Mouse (Mus musculus): ENCODE measurements around the gene Rnf32.
A peak's percentile ranks its signal among the peaks of the same experiment; 100 is the strongest.

Rnf32 gene

GRCm38 (mm10) chr5:29195570-29196263 is at the start of gene Rnf32:
Gene Rnf32, plus strand, starts transcription at chr5:29195992.
- H3K36me3 ChIP-seq (ENCODE audit: control insufficient read depth, insufficient read depth, low read length, poor library complexity, severe bottlenecking), result no peaks in the 10 kb centered on the region
- peak; percentile 7 for DNase-seq (ENCODE audit: low read depth, low spot score)
- no peaks in the 10 kb centered on the region for H3K27me3 ChIP-seq (ENCODE audit: control insufficient read depth, insufficient read depth, low read length, poor library complexity, severe bottlenecking)

GRCm38 (mm10) chr5:29150146-29150545 is 45.6 kb upstream of the Rnf32 start:
- DNase-seq (ENCODE audit: low read depth, low spot score), result no peak
- no peaks in the 10 kb centered on the region for H3K36me3 ChIP-seq (ENCODE audit: control insufficient read depth, insufficient read depth, low read length, poor library complexity, severe bottlenecking)

GRCm38 (mm10) chr5:29159849-29160248 is 35.9 kb upstream of the Rnf32 start:
- Histone ChIP-seq H3K36me3 (ENCODE audit: control insufficient read depth, insufficient read depth, low read length, poor library complexity, severe bottlenecking) (no peaks in the 10 kb centered on the region), H3K27me3 (ENCODE audit: control insufficient read depth, insufficient read depth, low read length, poor library complexity, severe bottlenecking) (no peaks in the 10 kb centered on the region)
- DNase-seq (ENCODE audit: low read depth, low spot score), result no peak

More at GRCm38 (mm10) chr5:29150146-29150545, 45.6 kb upstream of the Rnf32 start:
- H3K27me3 ChIP-seq (ENCODE audit: control insufficient read depth, insufficient read depth, low read length, poor library complexity, severe bottlenecking), result no peaks in the 10 kb centered on the region

GRCm38 (mm10) chr5:29166947-29167346 is 28.8 kb upstream of the Rnf32 start:
- H3K36me3 ChIP-seq (ENCODE audit: control insufficient read depth, insufficient read depth, low read length, poor library complexity, severe bottlenecking), result no peaks in the 10 kb centered on the region
- DNase-seq (ENCODE audit: low read depth, low spot score), result no peak

GRCm38 (mm10) chr5:29170193-29170592 is 25.6 kb upstream of the Rnf32 start:
- no peak for DNase-seq (ENCODE audit: low read depth, low spot score)
- H3K27me3 ChIP-seq (ENCODE audit: control insufficient read depth, insufficient read depth, low read length, poor library complexity, severe bottlenecking), result no peaks in the 10 kb centered on the region
- H3K36me3 ChIP-seq (ENCODE audit: control insufficient read depth, insufficient read depth, low read length, poor library complexity, severe bottlenecking), result no peaks in the 10 kb centered on the region

More at GRCm38 (mm10) chr5:29166947-29167346, 28.8 kb upstream of the Rnf32 start:
- H3K27me3 ChIP-seq (ENCODE audit: control insufficient read depth, insufficient read depth, low read length, poor library complexity, severe bottlenecking), result no peaks in the 10 kb centered on the region

- Histone ChIP-seq H3K36me3 (ENCODE audit: control insufficient read depth, insufficient read depth, low read length, poor library complexity, severe bottlenecking) (no peaks in the 10 kb centered on the region), H3K27me3 (ENCODE audit: control insufficient read depth, insufficient read depth, low read length, poor library complexity, severe bottlenecking) (no peaks in the 10 kb centered on the region)
- no peak for DNase-seq (ENCODE audit: low read depth, low spot score)
Measured at GRCm38 (mm10) chr5:29171165-29171564, 24.6 kb upstream of the Rnf32 start.

GRCm38 (mm10) chr5:29186798-29187197 is 9.0 kb upstream of the Rnf32 start:
- Histone ChIP-seq H3K36me3 (ENCODE audit: control insufficient read depth, insufficient read depth, low read length, poor library complexity, severe bottlenecking) (no peaks in the 10 kb centered on the region), H3K27me3 (ENCODE audit: control insufficient read depth, insufficient read depth, low read length, poor library complexity, severe bottlenecking) (no peaks in the 10 kb centered on the region)
- no peak for DNase-seq (ENCODE audit: low read depth, low spot score)

GRCm38 (mm10) chr5:29195231-29195569 is 592 bp upstream of the Rnf32 start:
- Histone ChIP-seq H3K27me3 (ENCODE audit: control insufficient read depth, insufficient read depth, low read length, poor library complexity, severe bottlenecking) (no peaks in the 10 kb centered on the region), H3K36me3 (ENCODE audit: control insufficient read depth, insufficient read depth, low read length, poor library complexity, severe bottlenecking) (no peaks in the 10 kb centered on the region)
- no peak for DNase-seq (ENCODE audit: low read depth, low spot score)

GRCm38 (mm10) chr5:29196264-29196658 is 469 bp downstream of the Rnf32 start:
- Histone ChIP-seq H3K36me3 (ENCODE audit: control insufficient read depth, insufficient read depth, low read length, poor library complexity, severe bottlenecking) (no peaks in the 10 kb centered on the region), H3K27me3 (ENCODE audit: control insufficient read depth, insufficient read depth, low read length, poor library complexity, severe bottlenecking) (no peaks in the 10 kb centered on the region)
- DNase-seq (ENCODE audit: low read depth, low spot score), result no peak

GRCm38 (mm10) chr5:29197187-29197586 is 1.4 kb downstream of the Rnf32 start:
- Histone ChIP-seq H3K27me3 (ENCODE audit: control insufficient read depth, insufficient read depth, low read length, poor library complexity, severe bottlenecking) (no peaks in the 10 kb centered on the region), H3K36me3 (ENCODE audit: control insufficient read depth, insufficient read depth, low read length, poor library complexity, severe bottlenecking) (no peaks in the 10 kb centered on the region)
- DNase-seq (ENCODE audit: low read depth, low spot score), result no peak

- no peak for DNase-seq (ENCODE audit: low read depth, low spot score)
- Histone ChIP-seq H3K36me3 (ENCODE audit: control insufficient read depth, insufficient read depth, low read length, poor library complexity, severe bottlenecking) (no peaks in the 10 kb centered on the region), H3K27me3 (ENCODE audit: control insufficient read depth, insufficient read depth, low read length, poor library complexity, severe bottlenecking) (no peaks in the 10 kb centered on the region)
Measured at GRCm38 (mm10) chr5:29198960-29199488, 3.2 kb downstream of the Rnf32 start.

- DNase-seq (ENCODE audit: low read depth, low spot score), result no peak
- Histone ChIP-seq H3K36me3 (ENCODE audit: control insufficient read depth, insufficient read depth, low read length, poor library complexity, severe bottlenecking) (no peaks in the 10 kb centered on the region), H3K27me3 (ENCODE audit: control insufficient read depth, insufficient read depth, low read length, poor library complexity, severe bottlenecking) (no peaks in the 10 kb centered on the region)
Measured at GRCm38 (mm10) chr5:29199868-29200267, 4.1 kb downstream of the Rnf32 start.

GRCm38 (mm10) chr5:29205690-29206089 is 9.9 kb downstream of the Rnf32 start:
- Histone ChIP-seq H3K36me3 (ENCODE audit: control insufficient read depth, insufficient read depth, low read length, poor library complexity, severe bottlenecking) (no peaks in the 10 kb centered on the region), H3K27me3 (ENCODE audit: control insufficient read depth, insufficient read depth, low read length, poor library complexity, severe bottlenecking) (no peaks in the 10 kb centered on the region)
- no peak for DNase-seq (ENCODE audit: low read depth, low spot score)

GRCm38 (mm10) chr5:29211980-29212555 is 16.3 kb downstream of the Rnf32 start:
- Histone ChIP-seq H3K36me3 (ENCODE audit: control insufficient read depth, insufficient read depth, low read length, poor library complexity, severe bottlenecking) (no peaks in the 10 kb centered on the region), H3K27me3 (ENCODE audit: control insufficient read depth, insufficient read depth, low read length, poor library complexity, severe bottlenecking) (no peaks in the 10 kb centered on the region)
- DNase-seq (ENCODE audit: low read depth, low spot score), result no peak

GRCm38 (mm10) chr5:29217997-29218396 is 22.2 kb downstream of the Rnf32 start:
- Histone ChIP-seq H3K27me3 (ENCODE audit: control insufficient read depth, insufficient read depth, low read length, poor library complexity, severe bottlenecking) (no peaks in the 10 kb centered on the region), H3K36me3 (ENCODE audit: control insufficient read depth, insufficient read depth, low read length, poor library complexity, severe bottlenecking) (no peaks in the 10 kb centered on the region)
- DNase-seq (ENCODE audit: low read depth, low spot score), result no peak

Measured in splenic B cell, adult 2 months (primary cell).